ENCODE assay signal across 8 mouse cellular contexts in the genomic region with DNA sequence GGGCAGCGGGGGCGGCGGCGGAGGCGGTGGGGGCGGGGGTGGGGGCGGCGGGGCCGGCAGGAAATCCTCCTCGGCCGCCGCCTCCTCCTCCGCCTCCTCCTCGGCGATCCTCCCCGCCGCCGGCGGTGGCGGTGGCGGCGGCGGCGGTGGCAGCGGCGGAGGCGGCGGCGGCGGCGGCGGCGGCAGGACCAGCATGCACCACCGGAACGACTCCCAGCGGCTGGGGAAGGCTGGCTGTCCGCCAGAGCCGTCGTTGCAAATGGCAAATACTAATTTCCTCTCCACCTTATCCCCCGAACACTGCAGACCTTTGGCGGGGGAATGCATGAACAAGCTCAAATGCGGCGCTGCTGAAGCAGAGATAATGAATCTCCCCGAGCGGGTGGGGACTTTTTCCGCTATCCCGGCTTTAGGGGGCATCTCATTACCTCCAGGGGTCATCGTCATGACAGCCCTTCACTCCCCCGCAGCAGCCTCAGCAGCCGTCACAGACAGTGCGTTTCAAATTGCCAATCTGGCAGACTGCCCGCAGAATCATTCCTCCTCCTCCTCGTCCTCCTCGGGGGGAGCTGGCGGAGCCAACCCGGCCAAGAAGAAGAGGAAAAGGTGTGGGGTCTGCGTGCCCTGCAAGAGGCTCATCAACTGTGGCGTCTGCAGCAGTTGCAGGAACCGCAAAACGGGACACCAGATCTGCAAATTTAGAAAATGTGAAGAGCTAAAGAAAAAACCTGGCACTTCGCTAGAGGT. TPM values are rescaled to one million over a fixed set of nuclear protein-coding genes. Genes with fewer than 3 reads are reported as not detected.
DNase-seq lines count a peak whose midpoint lies in the region; ATAC-seq and TF ChIP-seq lines count a peak whose summit lies in the region.

No protein-coding gene starts in this region.

- no peak overlapping the region for H3K27ac ChIP-seq in CH12.LX (ENCODE audit: insufficient read depth, low read depth)
- peak overlapping the region; percentile 97 for H3K27ac ChIP-seq in forebrain, embryonic 15.5 days (replicated peaks)
- H3K27ac ChIP-seq in liver, embryonic 14.5 days, result no peak overlapping the region
- peak overlapping the region; percentile 99 for H3K27ac ChIP-seq in neural tube, embryonic 14.5 days (ENCODE audit: low read depth, low read length)

- no peak for TF ChIP-seq CTCF in CH12.LX (conservative IDR thresholded peaks at IDR 0.05 in 1 of 2, IDR thresholded peaks at IDR 0.05 in 1 of 2; ENCODE audit: low read depth in 2 of 2, low read length in 2 of 2)
- TF ChIP-seq CTCF in liver, embryonic 14.5 days (IDR thresholded peaks at IDR 0.05; ENCODE audit: low read depth), result no peak

- in situ Hi-C loops in CH12.LX (cut with MboI; ENCODE audit: low pct_ligation_motif_present, low pct_unique_long_range_greater_than_20kb, low sequenced_read_pairs), result no loop called here

- peaks cover 50% of the 10 kb centered on the region for H3K27me3 ChIP-seq in CH12.LX (replicated peaks)
- H3K27me3 ChIP-seq in forebrain, embryonic 15.5 days, result no peaks in the 10 kb centered on the region
- H3K27me3 ChIP-seq in liver, embryonic 14.5 days (ENCODE audit: control insufficient read depth, insufficient read depth, low read length), result peaks cover 54% of the 10 kb centered on the region
- H3K27me3 ChIP-seq in neural tube, embryonic 14.5 days (ENCODE audit: control insufficient read depth, insufficient read depth, low read length), result no peaks in the 10 kb centered on the region

- no peak for TF ChIP-seq EP300 in CH12.LX (IDR thresholded peaks at IDR 0.05; ENCODE audit: low read length)
- TF ChIP-seq EP300 in liver, embryonic 14.5 days (IDR thresholded peaks at IDR 0.05; ENCODE audit: low read depth), result no peak

- dilution Hi-C loops in CH12.LX (cut with MboI; ENCODE audit: extremely low pct_ligation_motif_present, extremely low pct_unique_long_range_greater_than_20kb, low sequenced_read_pairs), result no loop called here

- peak overlapping the region; percentile 18 to 64 (median 62) for H3K4me3 ChIP-seq in CH12.LX (replicated peaks in 1 of 3; ENCODE audit: low read depth in 2 of 3, low read length in 2 of 3, poor library complexity in 1 of 3)
- peak overlapping the region; percentile 53 for H3K4me3 ChIP-seq in forebrain, embryonic 15.5 days
- H3K4me3 ChIP-seq in liver, embryonic 14.5 days (ENCODE audit: insufficient read depth in 1 of 2, low read depth in 2 of 2, low read length in 2 of 2), result peak overlapping the region; percentile 39 to 56
- peak overlapping the region; percentile 70 for H3K4me3 ChIP-seq in neural tube, embryonic 14.5 days (ENCODE audit: low read depth, low read length)

- peak overlapping the region; percentile 93 for H3K4me2 ChIP-seq in CH12.LX (ENCODE audit: insufficient read depth, low read depth, poor library complexity, severe bottlenecking)
- H3K4me2 ChIP-seq in forebrain, embryonic 15.5 days (replicated peaks), result peak overlapping the region; percentile 89
- peak overlapping the region; percentile 68 for H3K4me2 ChIP-seq in liver, embryonic 14.5 days (ENCODE audit: low read depth)
- peak overlapping the region; percentile 88 for H3K4me2 ChIP-seq in neural tube, embryonic 14.5 days (ENCODE audit: low read depth, low read length)

- DNase-seq in CH12.LX (ENCODE audit: extremely low read depth), result peak; percentile 38
- peak; percentile 67 to 74 for DNase-seq in heart, postnatal 10 days
- DNase-seq in kidney, postnatal 36 days, result peak; percentile 55 to 79
- DNase-seq in liver, embryonic 14.5 days (ENCODE audit: low read depth in 3 of 3, low spot score in 3 of 3), result no peak
- peak; percentile 7 for DNase-seq in thymus, postnatal 25 days

- H3K4me1 ChIP-seq in CH12.LX (ENCODE audit: control insufficient read depth in 1 of 2, insufficient read depth in 2 of 2), result peaks cover 5 to 17% of the 10 kb centered on the region in 2 experiments; a peak in 3 of 4 replicates
- H3K4me1 ChIP-seq in forebrain, embryonic 15.5 days, result peaks cover 45% of the 10 kb centered on the region
- 0 out of 4 replicates have a peak, but pooled peaks cover 0 to 2% of the 10 kb centered on the region in 2 experiments for H3K4me1 ChIP-seq in liver, embryonic 14.5 days (replicated peaks; ENCODE audit: control insufficient read depth in 2 of 2, insufficient read depth in 2 of 2, low read length in 1 of 2)
- H3K4me1 ChIP-seq in neural tube, embryonic 14.5 days (ENCODE audit: control insufficient read depth, insufficient read depth, low read length), result peaks cover 26% of the 10 kb centered on the region

- TF ChIP-seq POLR2A in CH12.LX (IDR thresholded peaks at IDR 0.05; ENCODE audit: low read depth, low read length), result no peak

- no peaks in the 10 kb centered on the region for H3K9me3 ChIP-seq in CH12.LX (replicated peaks; ENCODE audit: low read length)
- H3K9me3 ChIP-seq in forebrain, embryonic 15.5 days, result no peaks in the 10 kb centered on the region
- H3K9me3 ChIP-seq in liver, embryonic 14.5 days (ENCODE audit: control insufficient read depth, low read length), result no peaks in the 10 kb centered on the region
- H3K9me3 ChIP-seq in neural tube, embryonic 14.5 days (ENCODE audit: control insufficient read depth, low read length), result no peaks in the 10 kb centered on the region

- no peaks in the 10 kb centered on the region for H3K79me2 ChIP-seq in CH12.LX (replicated peaks; ENCODE audit: control insufficient read depth, extremely low read depth, insufficient read depth, poor library complexity, severe bottlenecking)

- peak overlapping the region; percentile 10; the same call in 1 of the 2 replicates for H3K9ac ChIP-seq in CH12.LX (ENCODE audit: insufficient read depth, low read depth)
- peak overlapping the region; percentile 80 for H3K9ac ChIP-seq in forebrain, embryonic 15.5 days (replicated peaks)
- no peak overlapping the region for H3K9ac ChIP-seq in liver, embryonic 14.5 days (replicated peaks)
- peak overlapping the region; percentile 90 for H3K9ac ChIP-seq in neural tube, embryonic 14.5 days (replicated peaks; ENCODE audit: low read depth, low read length)

- intact Hi-C loops in heart, postnatal 10 days (cut with DNase I), result loop anchor here (5.0 to 10.0 kb wide), 2 partner anchors 185 to 1148 kb away; a partner anchor contains a TSS

- H3K36me3 ChIP-seq in CH12.LX (replicated peaks in 1 of 2; ENCODE audit: control insufficient read depth in 1 of 2, insufficient read depth in 1 of 2, low read length in 1 of 2), result no peaks in the 10 kb centered on the region
- no peaks in the 10 kb centered on the region for H3K36me3 ChIP-seq in forebrain, embryonic 15.5 days
- no peaks in the 10 kb centered on the region for H3K36me3 ChIP-seq in liver, embryonic 14.5 days (replicated peaks; ENCODE audit: control insufficient read depth, insufficient read depth, low read depth)
- H3K36me3 ChIP-seq in neural tube, embryonic 14.5 days (ENCODE audit: control insufficient read depth, insufficient read depth, low read length), result no peaks in the 10 kb centered on the region

- under 1% methylated on average over 29 of the region's 61 CpGs for WGBS in forebrain, embryonic 15.5 days
- 0% methylated on average over 35 of the region's 61 CpGs for WGBS in liver, embryonic 14.5 days (ENCODE audit: insufficient replicate concordance)
- under 1% methylated on average over 40 of the region's 61 CpGs for WGBS in neural tube, embryonic 14.5 days

- peak; percentile 26 for ATAC-seq in cerebellum, adult (ENCODE audit: insufficient number of reproducible peaks, low FRiP score, low TSS enrichment)
- peak; percentile 36 for ATAC-seq in forebrain, embryonic 15.5 days (replicated peaks)
- peak; percentile 29; the same call in 1 of the 2 replicates for ATAC-seq in liver, embryonic 14.5 days (ENCODE audit: insufficient read depth)
- ATAC-seq in neural tube, embryonic 14.5 days (ENCODE audit: low read depth), result peak; percentile 54

- TF ChIP-seq RAD21 in CH12.LX (IDR thresholded peaks at IDR 0.05; ENCODE audit: low read depth, low read length), result no peak

TF ChIP-seq in CH12.LX, 34 proteins besides CTCF, POLR2A, EP300 and RAD21:
- peak; percentile 54 for TF ChIP-seq UBTF (IDR thresholded peaks at IDR 0.05; ENCODE audit: low read depth, low read length)
- no peak for TF ChIP-seq ELF1 (IDR thresholded peaks at IDR 0.05; ENCODE audit: low read depth, low read length)

RNA-seq across cellular contexts. Expression of a gene that starts 3.9 kb away (rescaled TPM):
- total RNA-seq in CH12.LX (2012; rRNA removed) (not detected in 2 replicates), CH12.LX (2014; rRNA removed) (0.05 and 0.12 TPM in 2 replicates)
- 0.19 TPM in 1 of 2 replicates, not detected in the other for polyA plus RNA-seq in CH12.LX (2012; ENCODE audit: insufficient read length, low read depth)
- polyA plus RNA-seq in forebrain, embryonic 15.5 days (2015; fragmentation: Nextera tagmentation; extraction: Ambion mirVana), result 16.1 and 17.1 TPM in 2 replicates
- total RNA-seq in heart, postnatal 10 days (2021), result 1 to 10 TPM; 2.3 to 2.7 TPM
- polyA plus RNA-seq in liver, embryonic 14.5 days (2012; rRNA removed), result 0.09 and 0.10 TPM in 2 replicates
- 0.06 and 0.10 TPM in 2 replicates for polyA plus RNA-seq in liver, embryonic 14.5 days (2014; fragmentation: Nextera tagmentation; extraction: Ambion mirVana)
- 41.5 and 43.9 TPM in 2 replicates for polyA plus RNA-seq in neural tube, embryonic 14.5 days (2014; fragmentation: Nextera tagmentation; extraction: Ambion mirVana)

Comparison
In these comparisons a context has a peak if more than half of its experiments do, and no peak if none do; other contexts are left out.
1. DNase-seq: peak in CH12.LX (single experiment), heart, postnatal 10 days (2 of 2), kidney, postnatal 36 days (2 of 2) and thymus, postnatal 25 days (single experiment); none in liver, embryonic 14.5 days (0 of 3).
2. H3K27ac ChIP-seq: peak in forebrain, embryonic 15.5 days (single experiment) and neural tube, embryonic 14.5 days (single experiment); none in CH12.LX (single experiment) and liver, embryonic 14.5 days (single experiment).
3. RNA of a gene that starts 3.9 kb away (polyA plus RNA-seq): 41.5 to 43.9 TPM in neural tube, embryonic 14.5 days and 16.1 to 17.1 TPM in forebrain, embryonic 15.5 days; 0.19 TPM in CH12.LX and 0.06 to 0.10 TPM in liver, embryonic 14.5 days; every median in the first group is over 10 times any median in the second.
4. Peak in every context shown above with its lines, with median percentiles within 50 percentile points of each other: H3K4me2 ChIP-seq, H3K4me3 ChIP-seq and ATAC-seq.